Mouse (Mus musculus) heart, postnatal 0 days (tissue): ENCODE data around the gene Zfp362.

Experiments used
- CTCF ChIP-seq: IDR thresholded peaks from 2 replicates; pipeline ENCODE4 v1.5.1; 2016; ENCODE audit warnings: antibody characterized with exemption, control low read depth, low read depth
- EP300 ChIP-seq: IDR thresholded peaks from 2 replicates; pipeline ENCODE4 v1.6.1; 2016; ENCODE audit warnings: antibody characterized with exemption, low read depth

- TF ChIP-seq EP300 (no peak), CTCF (no peak)
Measured at GRCm38 (mm10) chr4:128759214-128759613, 46.6 kb downstream of the Zfp362 start.
